Mouse (Mus musculus): Measurements from ENCODE around the gene Adcyap1r1. TPM values are rescaled to one million over a fixed set of nuclear protein-coding genes. Genes with fewer than 3 reads are reported as not detected.

The Adcyap1r1 gene
- total RNA-seq, 1 experiment = 2.0 TPM

DNA sequence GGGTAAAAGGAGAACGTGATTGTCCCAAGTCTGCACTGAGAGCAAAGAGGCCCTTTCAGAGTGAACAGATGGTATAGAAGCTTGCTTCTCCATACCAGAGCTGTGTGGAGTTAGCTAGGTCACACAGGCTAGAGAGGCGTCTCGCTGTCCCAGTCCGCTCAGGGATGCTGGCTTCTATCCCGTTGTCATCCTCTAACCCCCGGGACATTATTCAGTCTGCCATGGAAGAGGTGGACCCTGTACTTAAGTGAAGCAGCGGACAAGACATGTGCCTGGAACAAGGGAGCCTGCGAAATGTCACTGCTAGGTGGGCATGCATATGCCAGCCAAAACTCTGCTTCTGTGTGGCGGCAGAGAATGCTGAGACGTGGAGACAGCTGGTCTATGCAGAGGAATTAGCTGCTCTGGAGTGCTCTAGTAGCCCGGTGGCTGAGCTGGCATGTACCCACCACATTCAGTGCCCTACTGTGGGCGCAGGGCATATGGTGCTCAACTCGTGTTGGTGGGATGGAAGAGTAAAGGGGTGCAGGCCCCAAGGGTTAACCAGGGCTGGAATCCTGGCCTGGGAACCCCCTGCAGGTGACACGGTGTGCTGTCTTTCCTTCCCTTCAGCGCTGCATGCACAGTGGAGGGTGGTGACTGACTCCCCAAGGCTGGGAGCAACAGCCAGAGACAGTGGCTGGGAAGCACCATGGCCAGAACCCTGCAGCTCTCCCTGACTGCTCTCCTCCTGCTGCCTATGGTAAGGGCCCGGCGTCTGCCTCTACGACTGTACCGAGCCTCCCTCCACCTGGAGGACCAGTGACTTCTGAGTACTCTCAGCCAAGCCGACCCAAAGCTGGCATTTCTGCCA lies 8.0 kb downstream of the Adcyap1r1 start:
- Histone ChIP-seq H3K36me3 (ENCODE audit: control insufficient read depth, insufficient read depth, low read length, poor library complexity, severe bottlenecking) (no peaks in the 10 kb centered on the region; the same call in 1 of the 2 replicates), H3K4me3 (ENCODE audit: insufficient read depth in 1 of 2, low read depth in 1 of 2, low read length in 2 of 2, poor library complexity in 1 of 2, severe bottlenecking in 1 of 2) (no peak overlapping the region), H3K9me3 (ENCODE audit: control insufficient read depth, insufficient read depth, low read depth, low read length) (no peaks in the 10 kb centered on the region), H3K9ac (ENCODE audit: insufficient read depth, low read depth, low read length, poor library complexity, severe bottlenecking) (no peak overlapping the region), H3K27ac (ENCODE audit: insufficient read depth, low read depth, low read length, poor library complexity, severe bottlenecking) (no peak overlapping the region; the same call in 1 of the 2 replicates), H3K4me1 (ENCODE audit: control insufficient read depth in 2 of 2, insufficient read depth in 2 of 2, low read length in 2 of 2, poor library complexity in 1 of 2) (peaks cover 0 to 4% of the 10 kb centered on the region in 2 experiments; a peak in 1 of 4 replicates)
- TF ChIP-seq HCFC1 (IDR thresholded peaks at IDR 0.05; ENCODE audit: borderline replicate concordance, insufficient read depth, low read length) (no peak), ZC3H11A (IDR thresholded peaks at IDR 0.05; ENCODE audit: borderline replicate concordance, low read depth, low read length) (no peak), ZNF384 (IDR thresholded peaks at IDR 0.05; ENCODE audit: low read depth, low read length) (no peak), CHD2 (IDR thresholded peaks at IDR 0.05; ENCODE audit: low read depth, low read length) (no peak), MAFK (IDR thresholded peaks at IDR 0.05; ENCODE audit: insufficient read depth, low read depth, low read length) (no peak)
- no peak for DNase-seq (ENCODE audit: low read depth, low spot score)
- in situ Hi-C loops (cut with MboI; ENCODE audit: low sequenced_read_pairs in 2 of 2, unreplicated experiment in 2 of 2) = no loop called here

- no peak overlapping the region for H3K4me3 ChIP-seq (ENCODE audit: insufficient read depth in 1 of 2, low read depth in 1 of 2, low read length in 2 of 2, poor library complexity in 1 of 2, severe bottlenecking in 1 of 2)
- in situ Hi-C loops (cut with MboI; ENCODE audit: low sequenced_read_pairs in 2 of 2, unreplicated experiment in 2 of 2) = no loop called here
These were observed 9.4 kb downstream of the Adcyap1r1 start for GRCm38 (mm10) chr6:55461141-55461540.

GRCm38 (mm10) chr6:55461678-55462077 lies 9.9 kb downstream of the Adcyap1r1 start:
- in situ Hi-C loops (cut with MboI; ENCODE audit: low sequenced_read_pairs in 2 of 2, unreplicated experiment in 2 of 2) = no loop called here
- no peak overlapping the region for H3K4me3 ChIP-seq (ENCODE audit: insufficient read depth in 1 of 2, low read depth in 1 of 2, low read length in 2 of 2, poor library complexity in 1 of 2, severe bottlenecking in 1 of 2)
- no peak for DNase-seq (ENCODE audit: low read depth, low spot score)
- H3K27ac ChIP-seq (ENCODE audit: insufficient read depth, low read depth, low read length, poor library complexity, severe bottlenecking) = no peak overlapping the region
- peaks cover 0 to 14% of the 10 kb centered on the region in 2 experiments; a peak in 2 of 4 replicates for H3K4me1 ChIP-seq (ENCODE audit: control insufficient read depth in 2 of 2, insufficient read depth in 2 of 2, low read length in 2 of 2, poor library complexity in 1 of 2)
- H3K9ac ChIP-seq (ENCODE audit: insufficient read depth, low read depth, low read length, poor library complexity, severe bottlenecking) = no peak overlapping the region
- no peaks in the 10 kb centered on the region for H3K9me3 ChIP-seq (ENCODE audit: control insufficient read depth, insufficient read depth, low read depth, low read length)
- no peaks in the 10 kb centered on the region; the same call in 1 of the 2 replicates for H3K36me3 ChIP-seq (ENCODE audit: control insufficient read depth, insufficient read depth, low read length, poor library complexity, severe bottlenecking)
- TF ChIP-seq ZC3H11A (IDR thresholded peaks at IDR 0.05; ENCODE audit: borderline replicate concordance, low read depth, low read length) (no peak), ZNF384 (IDR thresholded peaks at IDR 0.05; ENCODE audit: low read depth, low read length) (no peak), HCFC1 (IDR thresholded peaks at IDR 0.05; ENCODE audit: borderline replicate concordance, insufficient read depth, low read length) (no peak), MAFK (IDR thresholded peaks at IDR 0.05; ENCODE audit: insufficient read depth, low read depth, low read length) (no peak), CHD2 (IDR thresholded peaks at IDR 0.05; ENCODE audit: low read depth, low read length) (no peak)

More at GRCm38 (mm10) chr6:55461141-55461540, 9.4 kb downstream of the Adcyap1r1 start:
- Histone ChIP-seq H3K4me1 (ENCODE audit: control insufficient read depth in 2 of 2, insufficient read depth in 2 of 2, low read length in 2 of 2, poor library complexity in 1 of 2) (peaks cover 0 to 11% of the 10 kb centered on the region in 2 experiments; a peak in 2 of 4 replicates), H3K9ac (ENCODE audit: insufficient read depth, low read depth, low read length, poor library complexity, severe bottlenecking) (no peak overlapping the region), H3K27ac (ENCODE audit: insufficient read depth, low read depth, low read length, poor library complexity, severe bottlenecking) (no peak overlapping the region), H3K9me3 (ENCODE audit: control insufficient read depth, insufficient read depth, low read depth, low read length) (no peaks in the 10 kb centered on the region), H3K36me3 (ENCODE audit: control insufficient read depth, insufficient read depth, low read length, poor library complexity, severe bottlenecking) (no peaks in the 10 kb centered on the region; the same call in 1 of the 2 replicates)
- DNase-seq (ENCODE audit: low read depth, low spot score) = no peak
- TF ChIP-seq HCFC1 (IDR thresholded peaks at IDR 0.05; ENCODE audit: borderline replicate concordance, insufficient read depth, low read length) (no peak), ZC3H11A (IDR thresholded peaks at IDR 0.05; ENCODE audit: borderline replicate concordance, low read depth, low read length) (no peak), CHD2 (IDR thresholded peaks at IDR 0.05; ENCODE audit: low read depth, low read length) (no peak), MAFK (IDR thresholded peaks at IDR 0.05; ENCODE audit: insufficient read depth, low read depth, low read length) (no peak), ZNF384 (IDR thresholded peaks at IDR 0.05; ENCODE audit: low read depth, low read length) (no peak)

DNA sequence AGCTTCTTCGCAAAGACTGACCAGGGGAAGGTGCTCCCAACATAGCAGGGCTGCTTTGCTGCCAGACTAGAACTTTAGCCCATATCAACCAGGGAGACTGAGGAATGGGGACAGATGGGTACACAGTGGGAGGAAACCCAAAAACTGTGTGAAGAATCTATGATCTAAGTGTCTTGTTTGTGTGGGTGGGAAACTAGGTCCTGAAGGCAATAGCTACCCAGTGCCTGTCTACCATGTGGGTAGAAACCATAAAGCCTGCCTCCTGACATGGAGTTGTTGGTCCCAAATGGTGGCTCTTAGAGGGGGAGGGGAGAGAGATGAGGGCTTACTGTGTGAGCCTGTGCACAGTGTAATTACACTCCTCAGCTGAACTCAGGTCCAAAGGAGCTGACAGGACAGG lies 10.6 kb downstream of the Adcyap1r1 start:
- no peak for TF ChIP-seq ZNF384 (IDR thresholded peaks at IDR 0.05; ENCODE audit: low read depth, low read length)
- TF ChIP-seq MAFK (IDR thresholded peaks at IDR 0.05; ENCODE audit: insufficient read depth, low read depth, low read length) = no peak
- no peak for TF ChIP-seq ZC3H11A (IDR thresholded peaks at IDR 0.05; ENCODE audit: borderline replicate concordance, low read depth, low read length)
- no peak for TF ChIP-seq CHD2 (IDR thresholded peaks at IDR 0.05; ENCODE audit: low read depth, low read length)
- no peak for TF ChIP-seq HCFC1 (IDR thresholded peaks at IDR 0.05; ENCODE audit: borderline replicate concordance, insufficient read depth, low read length)
- no peak overlapping the region for H3K4me3 ChIP-seq (ENCODE audit: insufficient read depth in 1 of 2, low read depth in 1 of 2, low read length in 2 of 2, poor library complexity in 1 of 2, severe bottlenecking in 1 of 2)
- in situ Hi-C loops (cut with MboI; ENCODE audit: low sequenced_read_pairs in 2 of 2, unreplicated experiment in 2 of 2) = no loop called here
- no peak for DNase-seq (ENCODE audit: low read depth, low spot score)
- no peaks in the 10 kb centered on the region; the same call in 1 of the 2 replicates for H3K36me3 ChIP-seq (ENCODE audit: control insufficient read depth, insufficient read depth, low read length, poor library complexity, severe bottlenecking)
- H3K9ac ChIP-seq (ENCODE audit: insufficient read depth, low read depth, low read length, poor library complexity, severe bottlenecking) = no peak overlapping the region
- H3K27ac ChIP-seq (ENCODE audit: insufficient read depth, low read depth, low read length, poor library complexity, severe bottlenecking) = no peak overlapping the region
- H3K4me1 ChIP-seq (ENCODE audit: control insufficient read depth in 2 of 2, insufficient read depth in 2 of 2, low read length in 2 of 2, poor library complexity in 1 of 2) = peaks cover 0 to 16% of the 10 kb centered on the region in 2 experiments; a peak in 2 of 4 replicates
- no peaks in the 10 kb centered on the region for H3K9me3 ChIP-seq (ENCODE audit: control insufficient read depth, insufficient read depth, low read depth, low read length)

Data from ES-E14 (cell line).